Mouse (Mus musculus) bone marrow, adult 2 months (tissue): ENCODE data around the gene 2900026A02Rik. TPM values are rescaled to one million over a fixed set of nuclear protein-coding genes. Genes with fewer than 3 reads are reported as not detected.

Experiments
- H3K27ac ChIP-seq: fragments of 200-500 bp; 2 replicates; pipeline ENCODE4 v1.5.1; 2012; ENCODE audit warnings: low read depth, mild to moderate bottlenecking, control low read depth, inconsistent platforms, low read length; ENCODE audit not compliant: control insufficient read depth, poor library complexity, insufficient read depth
- H3K4me1 ChIP-seq: fragments of 200-500 bp; 2 replicates; pipeline ENCODE4 v1.6.1; 2011; ENCODE audit warnings: low read length; ENCODE audit not compliant: control insufficient read depth, insufficient read depth
- H3K4me3 ChIP-seq: fragments of 200-500 bp; replicated peaks from 2 replicates; pipeline ENCODE3; 2011; ENCODE audit warnings: mild to moderate bottlenecking, low read depth, low read length, control low read depth; ENCODE audit not compliant: control insufficient read depth
- CTCF ChIP-seq: fragments of 200-500 bp; IDR thresholded peaks from 2 replicates; pipeline ENCODE4 v1.5.1; 2011; ENCODE audit warnings: low read length, control low read depth; ENCODE audit not compliant: control insufficient read depth, insufficient read depth
- POLR2A ChIP-seq: fragments of 200-500 bp; IDR thresholded peaks from 2 replicates; pipeline ENCODE4 v1.6.1; 2011; ENCODE audit warnings: low read depth, mild to moderate bottlenecking, control low read depth, low read length, borderline replicate concordance; ENCODE audit not compliant: control insufficient read depth
- WGBS: fragments of 180-500 bp; shearing (Covaris S2); methylation state at CpG from one replicate; pipeline ENCODE4 v1.1.7; 2018; 5-methylcytosine and 5-hydroxymethylcytosine counted together
- polyA plus RNA-seq: library from polyadenylated mRNA; stranded (reverse); fragments of >200 nt; gene quantifications from 2 replicates; pipeline ENCODE4 v1.2.4, GENCODE M21; 2011; ENCODE audit warnings: low replicate concordance; ENCODE audit not compliant: missing spikeins, insufficient read depth, insufficient read length

The 2900026A02Rik gene
- polyA plus RNA-seq, 1 experiment: 4.1 TPM

DNA sequence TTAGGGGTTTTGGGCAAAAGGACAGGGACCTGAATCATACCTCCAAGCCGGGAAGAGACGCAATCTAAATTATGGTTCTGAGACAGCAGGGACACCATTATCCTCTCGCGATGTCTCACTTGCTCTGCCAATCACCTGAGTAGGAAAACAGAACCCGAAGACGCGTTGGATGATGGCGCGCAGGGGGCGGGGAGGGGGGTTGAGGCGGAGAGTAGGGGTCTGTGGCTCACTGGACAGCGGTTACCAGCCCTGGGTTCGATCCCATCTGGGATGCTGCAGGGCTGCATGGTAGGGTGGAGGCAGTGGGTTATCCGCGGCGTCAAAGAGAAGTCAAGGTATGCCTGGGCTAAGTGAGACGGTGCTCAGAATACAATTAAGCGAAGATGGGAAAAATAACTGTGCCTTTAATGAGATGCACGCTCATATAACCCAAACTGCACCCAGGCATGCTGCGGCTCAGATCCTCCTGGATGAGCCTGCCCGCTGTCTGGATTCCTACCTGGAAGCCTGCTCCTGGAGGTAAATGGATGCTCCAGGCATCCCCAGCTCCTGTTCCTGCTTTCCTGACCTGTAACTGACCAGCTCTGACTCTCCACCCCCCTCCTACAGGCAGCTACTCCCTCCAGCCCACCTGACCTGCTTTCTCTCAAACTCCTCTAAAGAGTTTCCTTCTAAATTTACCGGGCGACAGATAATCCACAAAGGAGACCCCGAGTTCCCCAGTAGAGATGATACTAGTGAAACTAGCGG lies 4.8 kb upstream of the 2900026A02Rik start:
- TF ChIP-seq CTCF (no peak), POLR2A (no peak)
- H3K4me3 ChIP-seq: no peak overlapping the region
- no peak overlapping the region for H3K27ac ChIP-seq
- no peaks in the 10 kb centered on the region for H3K4me1 ChIP-seq
- 38% methylated on average over 25 of the region's 25 CpGs for WGBS

DNA sequence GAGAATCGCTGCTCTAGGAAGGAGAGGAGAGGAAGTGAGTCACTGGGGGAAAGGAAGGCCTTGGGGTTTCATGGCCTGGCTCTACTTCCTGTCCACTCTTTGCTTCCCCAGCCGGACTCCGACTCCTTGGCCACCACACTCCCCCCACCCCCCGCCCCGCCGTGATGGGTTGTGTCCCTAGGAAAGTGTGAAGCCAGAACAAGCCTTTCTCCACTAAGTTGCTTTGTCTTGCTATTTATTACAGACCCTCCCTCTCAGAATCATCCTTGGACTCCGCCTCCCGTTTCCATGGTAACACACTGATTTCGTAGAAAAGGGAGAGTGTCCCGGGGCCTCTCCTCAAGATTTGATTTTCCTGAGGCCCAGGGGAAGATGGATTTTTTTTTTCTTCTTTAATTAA lies 4.2 kb upstream of the 2900026A02Rik start:
- 7% methylated on average over 10 of the region's 10 CpGs for WGBS
- TF ChIP-seq POLR2A: no peak
- TF ChIP-seq CTCF: no peak
- H3K4me1 ChIP-seq: no peaks in the 10 kb centered on the region
- no peak overlapping the region for H3K4me3 ChIP-seq
- H3K27ac ChIP-seq: no peak overlapping the region

DNA sequence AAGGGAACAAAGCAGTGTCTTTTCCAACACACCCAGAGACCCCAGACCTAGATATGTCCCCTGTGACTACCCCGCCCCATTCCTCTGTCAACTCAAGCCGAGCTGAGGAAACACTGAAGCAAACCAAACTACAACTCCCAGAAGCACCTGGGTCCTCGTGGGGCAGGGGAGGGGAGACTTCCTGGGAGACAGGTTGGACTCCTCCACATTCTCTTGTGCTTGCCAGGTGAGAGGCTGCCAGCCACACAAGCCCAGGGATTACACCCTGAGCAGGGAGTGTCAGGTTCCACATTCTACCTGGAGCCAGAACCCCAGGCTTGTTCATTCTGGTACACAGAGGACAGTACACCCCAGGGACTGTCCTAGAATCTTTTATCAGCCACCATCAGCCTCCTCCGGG lies 2.9 kb upstream of the 2900026A02Rik start:
- H3K4me1 ChIP-seq: no peaks in the 10 kb centered on the region
- no peak overlapping the region for H3K4me3 ChIP-seq
- no peak for TF ChIP-seq CTCF
- no peak for TF ChIP-seq POLR2A
- 64% methylated on average over 4 of the region's 4 CpGs for WGBS
- no peak overlapping the region for H3K27ac ChIP-seq

DNA sequence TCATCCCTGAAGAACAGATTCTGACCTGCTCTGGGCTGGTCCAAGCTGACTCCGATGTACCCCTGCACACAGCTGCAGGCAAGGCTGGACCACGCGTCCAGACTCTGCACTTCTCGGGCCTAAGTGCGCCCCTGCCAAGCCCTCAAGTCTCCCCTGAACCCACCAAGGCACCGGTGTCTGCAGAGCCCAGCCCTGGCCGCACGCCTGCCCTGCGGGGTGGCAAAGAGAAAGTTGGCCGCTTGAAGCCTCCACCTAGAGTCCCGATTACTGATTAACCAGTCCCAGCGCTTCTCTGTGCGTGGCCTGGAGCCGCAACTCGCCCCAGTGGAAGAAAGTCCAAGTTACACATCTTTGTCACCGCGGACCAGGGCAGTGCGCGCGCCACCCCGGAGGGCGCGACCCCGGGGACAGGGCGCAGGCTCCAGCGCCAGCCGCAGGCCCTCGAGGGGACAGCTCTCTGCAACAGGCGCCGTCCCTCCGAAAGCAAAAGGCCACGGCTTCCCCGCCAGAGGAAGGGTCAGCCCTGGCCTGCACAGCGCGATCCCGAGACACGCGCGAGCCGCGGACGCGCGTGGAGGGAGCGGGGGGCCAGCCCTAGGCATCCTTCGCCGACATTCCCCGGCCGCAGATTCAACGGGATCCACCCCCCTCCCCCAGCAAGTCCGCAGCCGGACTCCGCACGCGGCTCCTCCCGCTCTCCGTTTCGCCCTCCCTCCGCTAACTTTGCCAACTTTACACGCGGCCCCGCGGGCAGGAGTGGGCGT lies 471 bp downstream of the 2900026A02Rik start:
- TF ChIP-seq CTCF (no peak), POLR2A (no peak)
- 3% methylated on average over 62 of the region's 64 CpGs for WGBS
- peak overlapping the region; percentile 27 for H3K4me3 ChIP-seq
- H3K27ac ChIP-seq: no peak overlapping the region; the same call in 1 of the 2 replicates
- no peaks in the 10 kb centered on the region for H3K4me1 ChIP-seq

DNA sequence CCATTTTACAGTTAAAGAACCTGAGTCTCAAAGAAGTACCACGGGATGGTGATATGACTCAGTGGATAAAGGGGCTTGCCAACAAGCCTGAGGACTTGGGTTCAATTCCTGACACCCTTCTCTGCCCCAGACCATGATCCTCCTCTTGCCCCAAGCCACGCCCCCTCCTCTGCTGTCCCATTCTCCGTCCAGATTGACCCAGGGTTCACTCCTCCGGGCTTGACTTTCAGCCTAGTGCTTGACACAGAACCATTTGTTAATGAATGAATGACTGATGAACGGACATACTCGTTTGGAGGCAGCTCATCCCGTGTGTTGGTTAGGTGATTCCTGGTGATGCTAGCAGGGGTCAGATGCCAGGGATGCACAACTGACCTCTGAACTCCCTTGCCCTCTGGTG lies 1.2 kb downstream of the 2900026A02Rik start:
- 72% methylated on average over 7 of the region's 7 CpGs for WGBS
- Histone ChIP-seq H3K27ac (no peak overlapping the region), H3K4me3 (no peak overlapping the region), H3K4me1 (no peaks in the 10 kb centered on the region)
- no peak for TF ChIP-seq POLR2A
- TF ChIP-seq CTCF: no peak

DNA sequence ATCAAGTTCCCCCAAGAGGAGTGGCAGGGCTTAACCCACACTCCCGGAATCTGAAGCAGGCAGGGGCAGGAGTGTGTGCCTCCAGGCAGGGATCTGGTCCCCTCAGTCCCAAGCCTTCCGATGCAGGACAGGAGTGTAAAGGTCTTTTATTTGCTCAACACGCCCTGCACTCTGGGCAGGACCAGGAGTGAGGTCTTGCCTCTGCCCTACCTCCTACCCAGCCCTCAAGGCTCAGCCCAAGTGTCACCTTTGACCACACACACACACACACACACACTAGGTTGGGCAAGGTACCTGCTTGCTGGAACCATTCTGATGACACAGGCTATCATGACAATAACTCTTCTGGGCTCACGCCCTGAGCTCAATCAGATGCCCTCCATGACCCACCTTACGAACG lies 1.6 kb downstream of the 2900026A02Rik start:
- WGBS: 83% methylated on average over 6 of the region's 6 CpGs
- Histone ChIP-seq H3K27ac (no peak overlapping the region), H3K4me3 (no peak overlapping the region), H3K4me1 (no peaks in the 10 kb centered on the region)
- no peak for TF ChIP-seq POLR2A
- TF ChIP-seq CTCF: no peak

DNA sequence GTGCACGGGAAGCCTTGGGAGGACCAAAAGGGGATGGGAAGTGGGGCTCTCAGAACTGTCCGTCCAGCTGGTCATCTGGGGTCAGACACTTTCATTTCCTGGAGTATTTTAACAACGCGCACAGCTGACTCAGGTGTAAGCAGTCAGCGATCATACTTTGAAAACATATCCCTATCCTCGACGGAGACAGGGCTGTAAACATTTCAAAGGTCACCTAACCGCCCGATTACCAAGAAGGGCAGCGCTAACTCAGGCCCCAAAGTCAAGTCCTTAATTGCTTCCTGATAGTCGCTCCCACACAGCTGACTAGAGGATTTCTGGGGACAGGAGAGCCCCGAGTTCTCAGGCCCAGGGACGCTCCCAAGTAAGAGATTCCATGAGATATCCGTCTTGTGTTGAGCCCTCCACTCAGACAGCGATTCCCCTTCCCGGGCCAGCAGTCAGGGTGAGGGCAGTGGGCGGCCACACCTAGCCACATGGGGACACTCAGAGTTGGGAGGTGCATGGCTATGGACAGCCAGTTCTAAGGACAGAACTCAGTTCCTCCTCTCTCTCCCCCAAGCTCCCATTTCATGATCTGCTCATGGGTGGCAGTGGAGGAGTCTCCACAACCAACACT lies 2.3 kb downstream of the 2900026A02Rik start:
- H3K4me1 ChIP-seq: no peaks in the 10 kb centered on the region
- no peak for TF ChIP-seq CTCF
- TF ChIP-seq POLR2A: no peak
- no peak overlapping the region for H3K27ac ChIP-seq
- H3K4me3 ChIP-seq: no peak overlapping the region
- 83% methylated on average over 17 of the region's 17 CpGs for WGBS

DNA sequence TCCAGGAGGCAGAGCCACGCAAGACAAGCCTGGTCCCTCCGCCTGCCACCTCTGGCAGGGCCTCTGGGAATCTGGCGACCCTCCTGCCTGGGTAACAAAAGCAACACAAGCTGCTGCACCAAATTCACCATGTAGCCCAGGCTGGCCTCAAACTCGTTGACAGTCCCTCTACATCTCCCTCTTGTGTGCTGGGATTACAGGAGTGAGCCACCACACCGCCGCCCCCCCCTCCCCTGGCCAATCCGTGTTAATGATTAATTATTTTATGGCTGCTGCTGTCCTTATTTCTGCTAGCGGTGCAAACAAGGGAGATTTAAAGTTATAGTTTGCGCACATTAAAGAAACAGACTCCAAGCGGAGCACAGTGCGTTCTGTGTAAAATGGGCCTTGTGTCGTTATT lies 4.0 kb downstream of the 2900026A02Rik start:
- H3K4me1 ChIP-seq: no peaks in the 10 kb centered on the region
- no peak for TF ChIP-seq POLR2A
- no peak for TF ChIP-seq CTCF
- no peak overlapping the region for H3K27ac ChIP-seq
- WGBS: 88% methylated on average over 12 of the region's 12 CpGs
- H3K4me3 ChIP-seq: no peak overlapping the region
